Mouse (Mus musculus) limb, embryonic 15.5 days (tissue): ENCODE results near the gene 2410004B18Rik. TPM values are rescaled to one million over a fixed set of nuclear protein-coding genes. Genes with fewer than 3 reads are reported as not detected.
A peak's percentile ranks its signal among the peaks of the same experiment; 100 is the strongest.
"Not testable (repeated sequence)": the region's sequence is repeated elsewhere in the genome, so short reads cannot be mapped to it uniquely, and the experiment has no call there.

Experiments
- ATAC-seq: fragments of 200-750 bp; cut with Nextera tagmentation; 2 replicates; pipeline ENCODE4 v1.8.0; 2017; ENCODE audit warnings: low read depth, moderate TSS enrichment; ENCODE audit not compliant: insufficient number of reproducible peaks, low FRiP score, low TSS enrichment
- H3K27ac ChIP-seq: fragments of 300-500 bp; sonication (generic); 2 replicates; pipeline ENCODE4 v1.5.1; 2015; ENCODE audit warnings: moderate library complexity, mild to moderate bottlenecking, inconsistent platforms
- H3K27me3 ChIP-seq: fragments of 300-500 bp; sonication (generic); 2 replicates; pipeline ENCODE4 v1.6.1; 2015; ENCODE audit warnings: inconsistent platforms
- H3K36me3 ChIP-seq: fragments of 300-500 bp; sonication (generic); 2 replicates; pipeline ENCODE4 v1.6.1; 2015; ENCODE audit warnings: inconsistent platforms
- H3K4me1 ChIP-seq: fragments of 300-500 bp; sonication (generic); 2 replicates; pipeline ENCODE4 v1.6.1; 2015; ENCODE audit warnings: inconsistent platforms
- H3K4me2 ChIP-seq: fragments of 300-500 bp; sonication (generic); 2 replicates; pipeline ENCODE4 v1.6.1; 2015; ENCODE audit warnings: mild to moderate bottlenecking, inconsistent platforms
- H3K4me3 ChIP-seq: fragments of 300-500 bp; sonication (generic); 2 replicates; pipeline ENCODE4 v1.5.1; 2015; ENCODE audit warnings: mild to moderate bottlenecking, inconsistent platforms
- H3K9ac ChIP-seq: fragments of 300-500 bp; sonication (generic); 2 replicates; pipeline ENCODE4 v1.6.1; 2015; ENCODE audit warnings: inconsistent platforms
- H3K9me3 ChIP-seq: fragments of 300-500 bp; sonication (generic); 2 replicates; pipeline ENCODE4 v1.6.1; 2016; ENCODE audit warnings: inconsistent platforms
- WGBS: fragments of 180-500 bp; shearing (Covaris S2); methylation state at CpG from one replicate; pipeline ENCODE4 v1.1.7; 2015; 5-methylcytosine and 5-hydroxymethylcytosine counted together
- polyA plus RNA-seq: library from polyadenylated mRNA; unstranded; fragments of >200 nt; fragmentation: Nextera tagmentation; extraction: Ambion mirVana; gene quantifications from 2 replicates; pipeline ENCODE4 v1.2.1, GENCODE M21; 2015

2410004B18Rik gene
- polyA plus RNA-seq, 1 experiment from 2014 or later, result 45.7 TPM

DNA sequence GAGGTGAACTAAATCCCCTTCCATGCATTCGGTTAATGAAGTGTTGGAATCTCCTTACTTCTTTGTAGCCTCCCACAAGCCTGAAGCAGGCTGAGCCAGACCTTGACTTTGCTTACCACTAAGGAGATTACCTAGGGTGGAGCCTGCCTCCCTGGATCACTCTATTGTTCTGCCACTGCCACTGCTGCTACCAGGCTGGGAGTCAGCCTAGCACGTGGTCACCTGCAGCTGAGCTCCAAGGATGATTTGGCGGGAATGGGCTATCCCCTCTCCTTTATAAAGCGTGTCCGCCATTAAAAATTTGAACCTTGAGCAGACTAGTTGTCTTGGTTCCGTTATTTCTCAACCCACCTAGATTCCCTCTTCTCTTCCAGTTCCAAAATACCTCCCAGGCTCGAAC is 23.9 kb upstream of the 2410004B18Rik start:
- H3K4me2 ChIP-seq, H3K27me3 ChIP-seq, H3K27ac ChIP-seq, H3K9ac ChIP-seq, ATAC-seq, H3K4me3 ChIP-seq, H3K36me3 ChIP-seq, H3K9me3 ChIP-seq, H3K4me1 ChIP-seq: not testable (repeated sequence)
- WGBS, result 77% methylated on average over 7 of the region's 7 CpGs

DNA sequence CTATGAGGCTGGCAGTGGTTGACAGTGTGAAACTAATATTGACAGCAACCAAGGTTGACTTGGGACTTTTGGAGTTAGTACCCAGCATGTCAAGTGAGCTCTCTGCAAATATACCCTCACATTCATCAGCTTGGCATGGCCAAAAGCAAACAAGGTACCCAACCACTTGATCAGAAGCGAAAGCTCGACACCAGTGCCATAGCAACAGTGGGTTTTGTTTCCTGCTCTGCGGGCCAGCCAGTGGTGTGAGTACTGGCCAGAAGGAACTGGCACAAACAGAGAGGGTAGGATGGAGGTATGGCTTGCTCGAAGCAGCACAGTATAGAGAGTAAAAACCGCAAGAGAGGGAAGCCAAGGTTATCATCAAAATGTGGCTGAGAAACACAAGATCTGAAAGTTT is 21.4 kb upstream of the 2410004B18Rik start:
- H3K36me3 ChIP-seq, result no peaks in the 10 kb centered on the region
- H3K4me2 ChIP-seq, result no peak overlapping the region
- H3K4me3 ChIP-seq, result no peak overlapping the region
- 88% methylated on average over 5 of the region's 5 CpGs for WGBS
- H3K4me1 ChIP-seq, result no peaks in the 10 kb centered on the region
- H3K9ac ChIP-seq, result no peak overlapping the region
- H3K27me3 ChIP-seq, result no peaks in the 10 kb centered on the region
- ATAC-seq, result no peak
- no peak overlapping the region for H3K27ac ChIP-seq
- H3K9me3 ChIP-seq, result 0 out of 2 replicates have a peak, but pooled peaks cover 10% of the 10 kb centered on the region

DNA sequence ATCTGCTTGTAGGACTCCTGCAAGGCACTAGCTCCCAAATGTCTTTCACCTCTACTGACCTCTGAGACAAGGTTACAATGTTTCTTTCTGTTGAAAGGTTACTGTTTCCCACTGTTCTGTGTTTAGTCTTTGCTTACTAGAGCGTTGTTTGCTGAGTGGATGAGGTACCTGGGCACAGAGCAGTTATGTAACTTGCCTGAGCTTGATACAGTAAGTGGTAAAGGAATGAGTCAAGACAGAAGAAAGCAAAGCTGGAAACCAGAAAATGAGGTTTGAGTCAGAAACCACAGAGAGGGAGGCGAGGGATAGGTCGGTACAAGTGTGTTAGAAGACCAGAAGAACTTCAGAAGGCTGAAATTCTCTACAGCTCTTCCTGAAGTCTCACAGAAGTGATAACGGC is 21.0 kb upstream of the 2410004B18Rik start:
- WGBS, result 80% methylated on average over 4 of the region's 4 CpGs
- Histone ChIP-seq H3K27me3 (no peaks in the 10 kb centered on the region), H3K4me2 (no peak overlapping the region), H3K4me3 (no peak overlapping the region), H3K9me3 (0 out of 2 replicates have a peak, but pooled peaks cover 10% of the 10 kb centered on the region), H3K9ac (no peak overlapping the region), H3K4me1 (no peaks in the 10 kb centered on the region), H3K27ac (no peak overlapping the region), H3K36me3 (no peaks in the 10 kb centered on the region)
- no peak for ATAC-seq

GRCm38 (mm10) chr3:145922019-145922854 is 15.6 kb upstream of the 2410004B18Rik start, which contains the start of gene Bcl10:
Bcl10 (plus strand) TSS chr3:145922804.
- no peak for ATAC-seq
- Histone ChIP-seq H3K4me3 (peak within 1 kb of the TSS; percentile 84), H3K4me1 (peaks cover 15% of the 10 kb centered on the region), H3K9me3 (0 out of 2 replicates have a peak, but pooled peaks cover 10% of the 10 kb centered on the region), H3K9ac (0 out of 2 replicates have a peak within 1 kb of the TSS, but pooled peaks have one; percentile 35), H3K27ac (peak within 1 kb of the TSS; percentile 90), H3K4me2 (peak within 1 kb of the TSS; percentile 53), H3K27me3 (no peaks in the 10 kb centered on the region), H3K36me3 (no peaks in the 10 kb centered on the region)
- WGBS, result 35% methylated on average over 11 of the region's 11 CpGs

- 65% methylated on average over 3 of the region's 3 CpGs for WGBS
- 0 out of 2 replicates have a peak, but pooled peaks cover 10% of the 10 kb centered on the region for H3K9me3 ChIP-seq
- no peak overlapping the region for H3K4me3 ChIP-seq
- H3K27me3 ChIP-seq, result no peaks in the 10 kb centered on the region
- no peak overlapping the region for H3K4me2 ChIP-seq
- H3K4me1 ChIP-seq, result peaks cover 15% of the 10 kb centered on the region
- no peak for ATAC-seq
- no peak overlapping the region for H3K9ac ChIP-seq
- H3K36me3 ChIP-seq, result peaks cover 7% of the 10 kb centered on the region
- peak overlapping the region; percentile 90 for H3K27ac ChIP-seq
Observed at GRCm38 (mm10) chr3:145922971-145923370, 14.8 kb upstream of the 2410004B18Rik start.

DNA sequence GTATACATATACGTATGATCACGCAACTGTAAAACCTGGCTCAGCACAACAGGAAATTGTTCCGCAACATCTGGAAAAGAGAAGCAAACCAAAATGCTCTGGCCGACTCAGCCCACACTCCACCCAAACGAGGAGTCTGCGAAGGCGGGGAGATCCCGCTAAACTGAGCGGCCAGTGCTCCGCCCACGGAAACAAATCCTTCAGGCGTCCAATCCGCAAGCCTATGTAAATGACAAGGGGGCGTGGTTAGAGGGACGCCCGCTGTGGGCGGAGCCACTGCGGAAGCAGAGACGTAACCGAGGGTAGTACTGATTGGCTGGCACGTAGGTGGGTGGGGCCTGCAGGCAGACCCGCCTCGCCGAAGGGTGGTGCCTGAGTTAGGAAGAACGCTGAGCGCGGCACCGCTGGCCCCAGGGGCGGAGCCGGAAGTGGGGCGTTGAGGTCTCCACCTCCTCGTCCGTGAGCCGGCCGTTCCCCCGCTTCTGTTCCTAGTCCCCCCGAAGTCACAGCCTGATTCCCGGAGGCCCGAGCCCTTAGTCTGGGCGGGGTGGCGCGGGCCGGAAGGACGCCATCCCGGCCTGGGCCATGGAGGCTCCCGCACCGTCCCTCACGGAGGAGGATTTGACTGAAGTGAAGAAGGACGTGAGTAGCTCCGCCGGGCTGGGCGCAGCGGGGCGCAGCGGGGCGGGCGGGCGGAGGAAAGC is 13.8 kb upstream of the 2410004B18Rik start:
- 0% methylated on average over 57 of the region's 58 CpGs for WGBS
- Histone ChIP-seq H3K4me2 (peak overlapping the region; percentile 59), H3K4me3 (peak overlapping the region; percentile 84), H3K9ac (peak overlapping the region; percentile 90), H3K27ac (peak overlapping the region; percentile 95), H3K9me3 (0 out of 2 replicates have a peak, but pooled peaks cover under 1% of the 10 kb centered on the region), H3K4me1 (peaks cover 15% of the 10 kb centered on the region), H3K36me3 (peaks cover 9% of the 10 kb centered on the region), H3K27me3 (no peaks in the 10 kb centered on the region)
- ATAC-seq, result peak; percentile 99

DNA sequence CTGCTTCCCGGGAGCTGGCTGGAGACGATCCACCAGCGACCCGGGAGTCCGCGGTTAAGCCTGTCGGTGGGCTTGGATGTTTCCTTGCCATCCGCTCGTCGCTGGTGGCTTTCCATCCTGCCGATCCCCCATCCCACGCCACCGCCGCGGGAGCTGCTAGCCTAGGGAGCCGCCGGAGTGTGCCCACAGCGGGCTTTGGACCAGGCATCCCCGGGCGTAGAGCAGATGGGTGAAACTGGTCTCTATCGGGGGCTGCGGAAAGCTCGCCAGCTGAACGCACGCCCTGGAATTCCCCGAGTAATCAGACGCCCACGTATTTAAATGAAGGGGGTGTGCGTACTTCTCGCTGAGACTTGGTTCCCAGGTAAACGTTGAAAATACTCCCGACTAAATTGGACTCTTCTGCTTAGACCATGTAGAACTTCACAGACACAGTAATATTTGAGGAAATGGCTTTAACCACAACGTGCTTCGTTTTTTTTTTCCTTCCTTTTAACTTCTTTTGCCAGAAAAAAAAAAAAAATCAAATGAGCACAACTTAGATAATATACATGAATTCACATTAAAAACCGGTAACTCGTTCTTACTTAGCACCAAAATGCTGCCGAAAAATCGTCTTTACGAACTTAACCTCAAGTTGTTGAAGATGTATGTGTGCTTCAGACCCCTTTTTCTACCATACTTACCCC is 13.0 kb upstream of the 2410004B18Rik start:
- peaks cover 9% of the 10 kb centered on the region for H3K36me3 ChIP-seq
- peak overlapping the region; percentile 90 for H3K9ac ChIP-seq
- H3K27me3 ChIP-seq, result no peaks in the 10 kb centered on the region
- no peaks in the 10 kb centered on the region for H3K9me3 ChIP-seq
- no peak for ATAC-seq
- peak overlapping the region; percentile 95 for H3K27ac ChIP-seq
- H3K4me2 ChIP-seq, result peak overlapping the region; percentile 59
- peak overlapping the region; percentile 84 for H3K4me3 ChIP-seq
- H3K4me1 ChIP-seq, result peaks cover 15% of the 10 kb centered on the region
- WGBS, result 3% methylated on average over 39 of the region's 39 CpGs

GRCm38 (mm10) chr3:145925506-145925905 is 12.3 kb upstream of the 2410004B18Rik start:
- H3K4me2 ChIP-seq, result peak overlapping the region; percentile 59
- H3K4me3 ChIP-seq, result peak overlapping the region; percentile 84
- H3K9me3 ChIP-seq, result no peaks in the 10 kb centered on the region
- no peak for ATAC-seq
- H3K9ac ChIP-seq, result no peak overlapping the region
- 60% methylated on average over 5 of the region's 5 CpGs for WGBS
- H3K4me1 ChIP-seq, result peaks cover 15% of the 10 kb centered on the region
- peaks cover 11% of the 10 kb centered on the region for H3K36me3 ChIP-seq
- no peak overlapping the region for H3K27ac ChIP-seq
- no peaks in the 10 kb centered on the region for H3K27me3 ChIP-seq

DNA sequence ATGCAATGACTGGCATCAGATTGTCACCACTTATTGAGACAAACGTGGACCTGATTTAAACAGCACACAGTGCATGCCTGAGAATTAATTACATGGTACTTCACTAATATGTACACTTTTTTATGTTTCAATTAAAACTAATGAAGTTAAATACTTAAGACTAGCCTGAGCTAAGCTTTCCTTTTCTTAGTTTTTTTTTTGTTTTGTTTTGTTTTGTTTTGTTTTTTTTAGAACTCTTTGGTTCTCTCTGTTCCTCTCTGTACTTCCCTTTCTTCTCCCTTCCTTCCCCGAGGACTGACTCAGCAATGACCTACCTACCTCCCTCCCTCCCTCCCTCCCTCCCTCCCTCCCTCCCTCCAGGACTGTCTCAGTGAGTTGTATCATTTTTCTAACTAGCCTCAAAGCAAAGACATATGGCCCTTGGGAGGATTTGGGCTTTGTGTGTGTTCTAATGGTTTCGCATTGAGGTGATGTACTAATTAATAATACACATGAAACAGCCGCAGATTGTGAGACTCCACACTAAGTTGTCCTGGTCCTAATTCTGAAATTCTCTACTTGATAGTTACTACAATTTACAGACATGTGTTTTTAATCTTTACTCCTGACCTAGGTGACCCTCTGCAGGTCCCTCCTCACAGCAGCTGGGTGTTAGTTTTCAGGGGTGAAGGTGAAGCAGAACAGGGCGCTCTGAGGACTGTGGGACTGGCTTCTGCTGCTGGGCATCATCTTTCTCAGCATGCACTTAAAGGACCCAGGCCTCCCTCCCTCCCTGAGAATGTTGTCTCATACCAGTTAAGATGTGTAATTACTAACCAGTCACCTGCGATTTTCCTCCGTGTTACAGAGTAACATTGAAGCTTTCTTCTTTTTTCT is 8.1 kb upstream of the 2410004B18Rik start:
- Histone ChIP-seq H3K4me1 (peaks cover 13% of the 10 kb centered on the region), H3K9ac (no peak overlapping the region), H3K27me3 (no peaks in the 10 kb centered on the region), H3K27ac (no peak overlapping the region), H3K4me2 (no peak overlapping the region), H3K9me3 (no peaks in the 10 kb centered on the region), H3K4me3 (no peak overlapping the region), H3K36me3 (peaks cover 42% of the 10 kb centered on the region)
- no peak for ATAC-seq
- 34% methylated on average over 7 of the region's 7 CpGs for WGBS

- Histone ChIP-seq H3K36me3 (peaks cover 33% of the 10 kb centered on the region), H3K9me3 (no peaks in the 10 kb centered on the region), H3K4me1 (peaks cover 8% of the 10 kb centered on the region), H3K27ac (no peak overlapping the region), H3K27me3 (no peaks in the 10 kb centered on the region), H3K4me3 (no peak overlapping the region), H3K4me2 (no peak overlapping the region), H3K9ac (no peak overlapping the region)
- WGBS, result 77% methylated on average over 9 of the region's 9 CpGs
- no peak for ATAC-seq
Observed at GRCm38 (mm10) chr3:145933845-145934244, 4.0 kb upstream of the 2410004B18Rik start.
